Comparison of ENCODE assay signal across 8 mouse cellular contexts in genomic region chr15:99875334-99875869, GRCm38 (mm10). TPM values are rescaled to one million over a fixed set of nuclear protein-coding genes. Genes with fewer than 3 reads are reported as not detected.
A peak's percentile ranks its signal among the peaks of the same experiment; 100 is the strongest.
DNase-seq lines count a peak whose midpoint lies in the region; ATAC-seq and TF ChIP-seq lines count a peak whose summit lies in the region.

Lima1 (minus strand) TSS chr15:99875456.

- ATAC-seq in erythroid progenitor cell, adult 5-6 weeks (replicated peaks; ENCODE audit: low FRiP score, poor library complexity, severe bottlenecking): 0 out of 2 replicates have a peak, but pooled peaks have one; percentile 42
- ATAC-seq in heart, embryonic 13.5 days (ENCODE audit: extremely low read depth, insufficient number of reproducible peaks, low FRiP score, low TSS enrichment): peak; percentile 88
- ATAC-seq in liver, embryonic 12.5 days: peak; percentile 88
- peak; percentile 95 for ATAC-seq in stomach, embryonic 15.5 days (ENCODE audit: insufficient read depth, low FRiP score, low read depth)

- peak within 1 kb of the TSS; percentile 77 for H3K27ac ChIP-seq in heart, embryonic 13.5 days (replicated peaks)
- no peak within 1 kb of the TSS for H3K27ac ChIP-seq in liver, embryonic 12.5 days
- peak within 1 kb of the TSS; percentile 79 for H3K27ac ChIP-seq in stomach, embryonic 15.5 days

- H3K4me2 ChIP-seq in heart, embryonic 13.5 days: peak within 1 kb of the TSS; percentile 100
- peak within 1 kb of the TSS; percentile 83 for H3K4me2 ChIP-seq in liver, embryonic 12.5 days
- peak within 1 kb of the TSS; percentile 93 for H3K4me2 ChIP-seq in stomach, embryonic 15.5 days

- under 1% methylated on average over 38 of the region's 38 CpGs for WGBS in heart, embryonic 13.5 days
- 1% methylated on average over 35 of the region's 38 CpGs for whole genome bisulfite sequencing in liver, embryonic 12.5 days (ENCODE audit: insufficient replicate concordance)
- WGBS in stomach, embryonic 15.5 days: under 1% methylated on average over 38 of the region's 38 CpGs

- TF ChIP-seq CTCF in C2C12 (IDR thresholded peaks at IDR 0.05; ENCODE audit: control insufficient read depth, insufficient read depth, insufficient read length): no peak

- H3K36me3 ChIP-seq in C2C12 (ENCODE audit: control insufficient read depth, insufficient read depth): no peaks in the 10 kb centered on the region
- H3K36me3 ChIP-seq in heart, embryonic 13.5 days: no peaks in the 10 kb centered on the region
- H3K36me3 ChIP-seq in liver, embryonic 12.5 days: no peaks in the 10 kb centered on the region
- H3K36me3 ChIP-seq in stomach, embryonic 15.5 days: no peaks in the 10 kb centered on the region

- peak within 1 kb of the TSS; percentile 61 for H3ac ChIP-seq in C2C12 (ENCODE audit: control insufficient read depth, insufficient read length, low read depth)

- no peaks in the 10 kb centered on the region for H3K79me2 ChIP-seq in C2C12 (ENCODE audit: control insufficient read depth, insufficient read depth)

- H3K4me1 ChIP-seq in heart, embryonic 13.5 days: peaks cover 14% of the 10 kb centered on the region
- peaks cover 19% of the 10 kb centered on the region for H3K4me1 ChIP-seq in liver, embryonic 12.5 days
- H3K4me1 ChIP-seq in stomach, embryonic 15.5 days: no peaks in the 10 kb centered on the region

- DNase-seq in brain, embryonic 18.5 days (ENCODE audit: low read depth, low spot score): peak; percentile 73
- DNase-seq in kidney, postnatal 10 days: peak; percentile 95
- peak; percentile 64 to 83 for DNase-seq in natural killer cell, adult 2 months (ENCODE audit: low spot score in 2 of 2)

- no peaks in the 10 kb centered on the region for H3K9me3 ChIP-seq in heart, embryonic 13.5 days
- no peaks in the 10 kb centered on the region for H3K9me3 ChIP-seq in liver, embryonic 12.5 days (replicated peaks)
- H3K9me3 ChIP-seq in stomach, embryonic 15.5 days: no peaks in the 10 kb centered on the region

- H3K9ac ChIP-seq in heart, embryonic 13.5 days: peak within 1 kb of the TSS; percentile 89
- H3K9ac ChIP-seq in liver, embryonic 12.5 days: peak within 1 kb of the TSS; percentile 5; the same call in 1 of the 2 replicates
- peak within 1 kb of the TSS; percentile 66 for H3K9ac ChIP-seq in stomach, embryonic 15.5 days

- peak within 1 kb of the TSS; percentile 39 for H3K4me3 ChIP-seq in C2C12 (ENCODE audit: insufficient read depth, poor library complexity, severe bottlenecking)
- H3K4me3 ChIP-seq in heart, embryonic 13.5 days: peak within 1 kb of the TSS; percentile 86
- H3K4me3 ChIP-seq in liver, embryonic 12.5 days: peak within 1 kb of the TSS; percentile 63
- peak within 1 kb of the TSS; percentile 77 for H3K4me3 ChIP-seq in stomach, embryonic 15.5 days (replicated peaks)

- H3K79me3 ChIP-seq in C2C12 (ENCODE audit: low read depth): no peaks in the 10 kb centered on the region

- H3K27me3 ChIP-seq in C2C12 (ENCODE audit: control insufficient read depth, insufficient read depth, insufficient read length): no peaks in the 10 kb centered on the region
- H3K27me3 ChIP-seq in heart, embryonic 13.5 days (replicated peaks): no peaks in the 10 kb centered on the region
- peaks cover 20% of the 10 kb centered on the region for H3K27me3 ChIP-seq in liver, embryonic 12.5 days (replicated peaks)
- H3K27me3 ChIP-seq in stomach, embryonic 15.5 days (replicated peaks): no peaks in the 10 kb centered on the region

TF ChIP-seq in C2C12, 6 proteins besides CTCF, POLR2A, EP300 and RAD21:
- TF ChIP-seq MYOD1 (IDR thresholded peaks at IDR 0.05; ENCODE audit: control insufficient read depth, insufficient read length, low read depth): no peak
- peak; percentile 73 for TF ChIP-seq USF1 (IDR thresholded peaks at IDR 0.05; ENCODE audit: low read depth)
- TF ChIP-seq MYOG (IDR thresholded peaks at IDR 0.05; ENCODE audit: control insufficient read depth, extremely low read depth, insufficient read length): no peak
- no peak for TF ChIP-seq FOSL1 (IDR thresholded peaks at IDR 0.05; ENCODE audit: insufficient read depth, low read length, poor library complexity, severe bottlenecking)
- peak; percentile 65 for TF ChIP-seq MAX (IDR thresholded peaks at IDR 0.05)

RNA-seq across cellular contexts. Expression of gene Lima1, which starts in this region (rescaled TPM):
- polyA plus RNA-seq in C2C12 (2012; fragmentation: generic; extraction: Trizol): 130 TPM
- total RNA-seq in erythroid progenitor cell, adult 5-6 weeks (2015; ENCODE audit: low replicate concordance): 3.2 and 6.7 TPM in 2 replicates
- total RNA-seq in erythroid progenitor cell, adult 5-6 weeks (2017; ENCODE audit: low replicate concordance): 2.1 and 5.3 TPM in 2 replicates
- polyA plus RNA-seq in heart, embryonic 13.5 days (2015; fragmentation: Nextera tagmentation; extraction: Ambion mirVana): 17.6 and 17.8 TPM in 2 replicates
- polyA plus RNA-seq in liver, embryonic 12.5 days (2016; fragmentation: Nextera tagmentation; extraction: Ambion mirVana): 10.6 and 11.0 TPM in 2 replicates
- polyA plus RNA-seq in stomach, embryonic 15.5 days (2015; fragmentation: Nextera tagmentation; extraction: Ambion mirVana): 71.2 and 78.3 TPM in 2 replicates

Comparison
In these comparisons a context has a peak if more than half of its experiments do, and no peak if none do; other contexts are left out.
1. ATAC-seq: peak in every context shown above with its lines; median percentile 95 in stomach, embryonic 15.5 days; 88 in heart, embryonic 13.5 days; 88 in liver, embryonic 12.5 days; 42 in erythroid progenitor cell, adult 5-6 weeks.
2. H3K9ac ChIP-seq: peak in every context shown above with its lines; median percentile 89 in heart, embryonic 13.5 days; 66 in stomach, embryonic 15.5 days; 5 in liver, embryonic 12.5 days.